Mouse (Mus musculus): ENCODE results near the gene Aurkaip1.
"Not testable (repeated sequence)": the region's sequence is repeated elsewhere in the genome, so short reads cannot be mapped to it uniquely, and the experiment has no call there.

Aurkaip1 gene

GRCm38 (mm10) chr4:155831205-155831766, at the start of gene Aurkaip1:
Gene Aurkaip1, plus strand, starts transcription at chr4:155831272.
- DNase-seq (ENCODE audit: low spot score), result peak; percentile 88

DNA sequence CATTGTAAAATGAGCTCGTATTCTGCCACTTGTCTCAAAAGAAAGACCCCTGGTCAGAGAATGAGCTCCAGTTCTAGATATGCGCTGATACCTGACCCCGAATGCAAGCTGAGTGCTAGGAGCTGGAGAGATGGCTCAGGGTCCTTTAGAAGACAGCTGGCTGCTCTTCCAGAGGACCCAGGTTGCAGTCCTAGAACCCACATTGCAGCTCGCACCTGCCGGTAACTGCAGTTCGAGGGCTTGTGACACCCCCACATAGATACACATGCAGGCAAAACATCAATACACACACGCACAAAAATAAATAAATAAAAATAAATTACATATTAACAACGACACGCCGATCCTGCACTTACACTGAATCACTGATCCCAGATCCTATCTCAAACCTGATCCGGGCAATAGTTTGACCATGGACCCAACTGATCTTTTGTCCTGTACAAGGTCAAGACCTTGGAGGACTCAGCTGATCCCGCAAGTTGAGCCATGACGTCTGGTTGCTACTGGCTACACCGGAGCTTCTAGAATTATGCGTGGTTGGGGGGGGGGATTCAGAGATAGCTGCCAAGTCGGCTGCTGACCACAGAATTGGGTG, 47.5 kb upstream of the Aurkaip1 start:
- DNase-seq (ENCODE audit: low spot score), result no peak

DNA sequence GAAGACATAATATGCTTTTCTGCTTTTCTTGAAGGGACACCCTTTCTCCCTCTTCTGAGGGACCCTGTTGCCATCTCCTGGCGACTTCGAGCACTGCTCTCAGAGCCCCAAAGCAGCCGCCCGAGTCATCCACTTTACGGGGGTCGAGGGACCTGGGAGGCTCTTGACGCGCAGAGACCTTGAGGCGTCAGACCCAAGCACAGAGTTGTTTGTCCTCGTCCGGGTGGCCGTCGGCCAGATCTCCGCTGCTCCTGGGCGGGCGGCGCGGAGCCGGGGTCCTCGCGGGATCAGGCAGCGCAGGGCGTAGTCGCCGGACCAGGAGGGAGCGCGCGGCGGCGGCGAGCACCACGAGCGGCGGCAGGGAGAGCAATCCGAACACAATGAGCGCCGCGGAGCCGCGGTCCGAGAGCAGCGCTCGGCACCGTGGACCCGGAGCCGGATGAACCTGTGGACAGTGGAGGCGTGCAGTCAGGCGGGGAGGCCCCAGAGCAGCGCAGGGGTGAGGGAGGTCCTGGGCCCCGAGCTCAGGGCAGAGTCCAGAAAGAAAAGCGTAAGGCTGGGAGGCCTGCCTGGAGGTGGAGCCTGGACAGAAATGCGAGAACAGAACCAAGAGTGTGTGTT, 46.9 kb upstream of the Aurkaip1 start:
- peak; percentile 56 for DNase-seq (ENCODE audit: low spot score)

- DNase-seq (ENCODE audit: low spot score), result no peak
Measured at GRCm38 (mm10) chr4:155785246-155785645, 45.8 kb upstream of the Aurkaip1 start.

DNA sequence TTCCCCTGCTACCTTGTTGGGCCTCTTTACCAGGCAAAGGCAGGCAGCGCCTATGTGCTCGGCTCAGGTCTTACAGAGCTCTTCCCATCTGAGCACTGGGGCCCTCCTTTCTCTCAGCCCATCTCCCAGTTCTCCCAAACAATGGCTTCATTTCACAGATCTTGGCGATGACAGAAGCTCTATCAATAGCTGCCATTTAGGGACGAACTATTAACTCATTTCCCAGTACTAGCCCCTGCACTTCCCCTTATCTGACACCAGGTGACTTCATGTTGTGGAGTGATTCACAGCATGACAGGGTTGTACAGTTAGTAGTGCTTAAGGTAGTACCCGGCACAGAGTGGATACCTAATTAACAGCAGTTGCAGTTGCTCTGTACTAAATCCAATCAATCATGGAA, 45.3 kb upstream of the Aurkaip1 start, which contains the start of gene Tmem88b:
Gene Tmem88b (minus strand): TSS at position 56 of the 400 bp plus-strand sequence.
- no peak for DNase-seq (ENCODE audit: low spot score)

DNA sequence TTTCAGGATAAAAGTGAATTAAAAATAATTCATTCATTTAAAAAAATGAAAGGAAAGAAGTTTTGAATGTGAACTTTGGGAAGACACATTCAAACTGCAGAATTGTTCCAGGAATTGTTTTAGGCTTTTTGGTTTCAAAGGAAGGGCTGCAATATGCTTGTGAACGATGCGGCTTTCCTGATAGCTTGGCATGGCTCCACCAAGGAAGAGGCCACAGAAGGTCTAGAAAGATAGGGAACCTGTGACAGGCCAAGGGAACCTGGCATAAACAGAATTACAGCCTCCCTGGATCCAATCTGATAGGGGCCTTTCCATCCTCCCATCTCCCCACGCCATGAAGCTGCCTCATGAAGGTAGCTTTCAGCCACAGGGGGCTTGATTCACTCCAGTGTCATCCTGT, 42.8 kb upstream of the Aurkaip1 start:
- no peak for DNase-seq (ENCODE audit: low spot score)

GRCm38 (mm10) chr4:155788833-155789232, 42.2 kb upstream of the Aurkaip1 start:
- DNase-seq (ENCODE audit: low spot score), result not testable (repeated sequence)

DNA sequence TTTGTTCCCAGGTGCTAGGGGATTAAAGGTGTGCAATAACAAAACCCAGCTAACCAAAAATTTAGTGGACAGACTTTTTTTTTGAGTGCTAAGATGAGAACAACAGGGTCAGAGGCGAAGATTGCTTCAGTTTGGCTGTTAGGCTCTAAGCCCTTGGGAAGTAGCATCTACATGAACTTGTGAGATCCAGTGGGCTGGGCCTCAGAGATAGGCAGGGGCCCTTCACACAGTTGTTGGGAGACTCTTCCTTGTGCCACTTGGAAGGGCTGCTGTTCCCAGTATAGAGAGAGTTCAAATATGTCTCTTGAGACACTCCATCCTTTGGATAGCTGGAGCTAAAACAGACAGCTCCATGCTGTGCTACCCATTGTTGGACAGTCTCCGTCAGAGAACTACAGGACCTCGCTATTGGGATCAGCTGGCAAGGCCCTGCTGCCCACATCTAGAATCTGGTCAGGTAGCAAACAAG, 41.0 kb upstream of the Aurkaip1 start, which contains the start of gene Ankrd65:
Gene Ankrd65 (plus strand): TSS at position 419 of the 469 bp plus-strand sequence.
- no peak for DNase-seq (ENCODE audit: low spot score)

- DNase-seq (ENCODE audit: low spot score), result no peak
Measured at GRCm38 (mm10) chr4:155790650-155791161, 40.4 kb upstream of the Aurkaip1 start.

DNA sequence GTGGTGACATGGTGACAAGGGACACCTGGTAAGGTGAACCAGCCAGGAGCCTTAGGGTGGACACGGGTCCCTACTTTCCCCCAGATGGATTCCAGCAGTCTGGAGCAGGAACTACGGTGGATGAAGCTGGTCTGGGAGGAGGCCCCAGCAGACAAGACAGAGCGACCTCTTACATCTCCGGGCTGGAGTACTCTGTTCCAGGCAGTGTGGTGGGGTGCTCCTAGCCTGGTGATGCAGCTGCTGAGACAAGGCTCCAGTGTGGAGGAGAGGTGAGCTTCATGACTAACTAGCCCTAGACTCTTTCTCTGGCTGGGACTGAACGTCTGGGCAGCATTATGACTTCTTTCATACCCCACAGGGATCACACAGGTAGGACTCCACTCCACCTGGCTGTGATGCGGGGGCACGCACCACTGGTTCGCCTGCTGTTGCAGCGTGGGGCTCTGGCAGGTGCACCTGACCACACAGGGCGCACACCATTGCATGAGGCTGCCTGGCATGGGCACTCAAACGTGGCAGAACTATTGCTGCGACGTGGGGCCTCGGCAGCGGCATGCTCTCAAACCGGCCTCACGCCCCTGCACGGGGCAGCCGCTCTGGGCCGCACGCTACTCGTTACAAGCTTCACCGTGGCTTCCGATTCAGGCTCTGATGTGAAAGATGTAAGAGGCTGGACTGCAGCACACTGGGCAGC, 39.7 kb upstream of the Aurkaip1 start:
- DNase-seq (ENCODE audit: low spot score), result no peak

DNA sequence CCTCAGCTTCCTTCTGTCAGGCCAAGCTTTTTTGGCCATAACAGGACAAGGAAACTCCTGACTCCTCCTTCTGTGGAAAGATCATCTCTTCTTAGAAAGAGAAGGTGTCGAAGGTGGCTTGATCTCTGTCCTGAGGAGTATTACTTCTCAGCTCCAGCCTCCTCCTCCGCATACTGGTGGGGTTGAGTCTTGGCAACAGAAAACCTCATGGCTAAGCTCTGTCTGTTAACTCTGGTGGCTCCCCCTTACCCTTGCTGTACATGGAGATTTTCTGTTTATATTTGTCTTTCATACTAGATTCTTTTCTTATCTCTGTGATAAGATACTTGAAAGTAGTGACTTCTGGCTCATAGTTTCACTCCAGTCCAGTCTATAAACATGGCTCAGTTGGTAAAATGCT, 37.3 kb upstream of the Aurkaip1 start:
- no peak for DNase-seq (ENCODE audit: low spot score)

DNA sequence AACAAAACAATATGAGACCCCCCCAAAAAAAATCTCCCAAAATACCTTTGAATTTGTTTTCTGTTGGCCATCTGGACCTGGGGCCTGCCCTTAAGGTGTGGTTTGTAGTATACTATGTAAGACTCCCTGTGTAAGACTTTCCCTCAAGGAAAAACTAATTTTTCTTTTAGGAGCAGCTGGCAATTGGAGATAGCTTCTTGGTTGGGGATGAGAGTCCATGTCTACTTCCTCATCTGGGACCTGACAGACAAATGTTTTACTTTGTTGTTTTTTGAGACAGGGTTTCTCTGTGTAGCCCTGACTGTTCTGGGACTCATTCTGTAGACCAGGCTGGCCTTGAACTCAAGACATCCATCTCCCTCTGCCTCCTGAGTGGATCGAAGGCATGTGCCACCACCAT, 29.0 kb upstream of the Aurkaip1 start:
- DNase-seq (ENCODE audit: low spot score), result no peak

DNA sequence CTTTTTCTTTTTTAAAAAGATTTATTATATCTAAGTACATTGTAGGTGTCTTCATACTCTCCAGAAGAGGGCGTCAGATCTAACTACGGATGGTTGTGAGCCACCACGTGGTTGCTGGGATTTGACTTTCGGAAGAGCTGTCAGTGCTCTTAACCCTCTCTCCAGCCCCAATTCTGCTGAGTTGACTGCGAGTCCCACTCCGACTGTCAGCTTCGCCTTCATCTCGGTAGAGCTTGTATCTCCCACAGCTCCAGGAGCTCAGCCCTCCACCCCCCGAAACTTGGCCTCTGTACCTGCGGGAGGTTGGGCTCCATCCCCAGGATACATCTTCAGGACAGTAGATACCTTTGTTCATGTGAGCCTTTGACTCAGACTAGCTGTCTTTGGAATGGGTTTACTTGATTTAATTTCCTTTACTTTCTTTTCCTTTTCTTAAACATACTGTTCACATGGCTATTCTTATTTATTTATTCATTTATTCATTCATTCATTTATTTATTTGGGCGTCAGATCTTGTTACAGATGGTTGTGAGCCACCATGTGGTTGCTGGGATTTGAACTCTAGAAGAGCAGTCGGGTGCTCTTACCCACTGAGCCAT, 28.2 kb upstream of the Aurkaip1 start, which contains the start of gene Mrpl20:
Gene Mrpl20 (plus strand): TSS at position 138 of the 599 bp plus-strand sequence.
- DNase-seq (ENCODE audit: low spot score), result peak; percentile 40

- peak; percentile 95 for DNase-seq (ENCODE audit: low spot score)
Measured at GRCm38 (mm10) chr4:155803340-155804041, 27.6 kb upstream of the Aurkaip1 start.

DNA sequence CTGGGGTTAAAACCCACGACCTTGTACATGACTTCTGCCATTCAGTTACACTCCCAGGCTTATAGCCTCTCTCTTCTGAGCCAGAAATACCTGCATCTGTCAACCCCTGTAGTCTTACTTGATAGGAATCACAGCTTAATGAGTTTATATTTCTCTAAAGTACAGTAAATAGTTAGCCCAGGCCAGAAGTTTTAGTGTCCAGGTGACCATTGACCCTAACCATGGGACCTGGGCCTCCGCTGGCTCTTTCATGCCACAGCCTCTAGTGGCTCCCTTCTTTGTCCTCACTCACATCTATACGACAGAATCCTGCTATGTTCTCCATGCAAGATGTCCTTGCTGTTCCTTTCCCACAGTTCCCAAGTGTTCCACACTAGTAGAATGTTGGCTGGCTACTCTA, 23.2 kb upstream of the Aurkaip1 start:
- no peak for DNase-seq (ENCODE audit: low spot score)

GRCm38 (mm10) chr4:155811929-155812664, 19.0 kb upstream of the Aurkaip1 start, which contains the start of gene Ccnl2:
Gene Ccnl2, plus strand, starts transcription at chr4:155812489.
- DNase-seq (ENCODE audit: low spot score), result peak; percentile 95

DNA sequence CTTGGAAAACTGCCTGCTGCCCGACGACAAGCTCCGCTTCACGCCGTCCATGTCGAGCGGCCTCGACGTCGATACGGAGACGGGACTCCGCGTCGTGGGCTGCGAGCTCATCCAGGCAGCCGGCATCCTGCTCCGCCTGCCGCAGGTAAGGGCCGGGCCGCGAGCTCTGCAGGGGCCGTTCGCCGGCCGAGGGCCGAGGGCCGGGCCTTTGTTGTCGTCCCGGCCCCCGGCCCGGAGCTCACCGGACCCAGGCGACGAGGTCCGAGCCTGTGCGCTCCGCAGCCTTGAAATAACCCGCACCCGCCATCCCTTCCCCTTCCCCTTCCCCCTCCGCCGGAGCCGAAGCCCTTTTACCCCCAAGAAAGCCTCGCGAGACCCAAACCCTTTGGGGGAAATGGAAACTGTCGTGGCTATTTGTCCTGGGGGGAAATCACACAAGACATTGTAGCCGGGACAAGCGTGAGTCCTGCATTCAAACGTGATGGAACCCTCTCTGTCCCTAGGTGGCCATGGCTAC, 18.3 kb upstream of the Aurkaip1 start:
- peak; percentile 33 for DNase-seq (ENCODE audit: low spot score)

DNA sequence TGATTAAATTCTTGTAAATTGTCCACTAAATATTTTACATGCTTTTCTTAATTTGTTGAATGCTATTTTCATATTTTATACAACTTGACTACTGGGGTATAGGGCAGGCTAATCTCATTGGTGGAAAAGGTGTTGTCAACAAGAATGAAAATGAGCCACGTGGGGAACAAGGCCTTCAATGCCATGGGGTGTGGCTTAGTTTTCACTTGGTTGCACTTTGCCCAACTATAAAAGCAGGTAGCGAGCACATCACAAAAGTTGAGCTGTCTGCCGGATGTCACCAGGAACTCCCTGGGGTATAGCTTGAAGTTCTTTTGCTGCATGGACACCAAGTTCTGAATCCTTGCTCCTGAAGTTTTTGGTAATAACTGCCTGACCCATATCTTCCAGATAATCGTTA, 13.5 kb upstream of the Aurkaip1 start:
- no peak for DNase-seq (ENCODE audit: low spot score)

- peak; percentile 46 for DNase-seq (ENCODE audit: low spot score)
Measured at GRCm38 (mm10) chr4:155821025-155821424, 10.0 kb upstream of the Aurkaip1 start.

GRCm38 (mm10) chr4:155823443-155823842, 7.6 kb upstream of the Aurkaip1 start:
- DNase-seq (ENCODE audit: low spot score), result no peak

Data from T-cell, adult 2 months (primary cell).